Mouse (Mus musculus) urinary bladder, postnatal 14 days (tissue): ENCODE results near the gene Gm20388.

Experiments used
- DNase-seq: peaks from one replicate; pipeline ENCODE4 v3.0.0; 2021; ENCODE audit warnings: low spot score

Gm20388 gene

GRCm38 (mm10) chr8:120492193-120492880 lies 581.7 kb downstream of the Gm20388 start:
- DNase-seq, result peak; percentile 61

- no peak for DNase-seq
Measured at GRCm38 (mm10) chr8:120492881-120493220, 582.2 kb downstream of the Gm20388 start.

- DNase-seq, result no peak
Measured at GRCm38 (mm10) chr8:120493508-120494464, 583.1 kb downstream of the Gm20388 start.

- DNase-seq, result peak; percentile 78
Measured at GRCm38 (mm10) chr8:120494903-120495302, 584.3 kb downstream of the Gm20388 start.

GRCm38 (mm10) chr8:120495461-120495860 lies 584.8 kb downstream of the Gm20388 start:
- DNase-seq, result no peak

GRCm38 (mm10) chr8:120496478-120496877 lies 585.8 kb downstream of the Gm20388 start:
- DNase-seq, result no peak

GRCm38 (mm10) chr8:120497503-120497946 lies 586.9 kb downstream of the Gm20388 start:
- DNase-seq, result no peak

- DNase-seq, result no peak
Measured at GRCm38 (mm10) chr8:120498349-120498831, 587.7 kb downstream of the Gm20388 start.

GRCm38 (mm10) chr8:120498926-120499605 lies 588.4 kb downstream of the Gm20388 start:
- peak; percentile 93 for DNase-seq

- DNase-seq, result peak; percentile 90
Measured at GRCm38 (mm10) chr8:120500701-120501261, 590.1 kb downstream of the Gm20388 start.

- no peak for DNase-seq
Measured at GRCm38 (mm10) chr8:120501426-120501825, 590.8 kb downstream of the Gm20388 start.

- no peak for DNase-seq
Measured at GRCm38 (mm10) chr8:120502428-120502827, 591.8 kb downstream of the Gm20388 start.

- DNase-seq, result peak; percentile 63
Measured at GRCm38 (mm10) chr8:120504251-120505081, 593.8 kb downstream of the Gm20388 start.

GRCm38 (mm10) chr8:120505082-120505511 lies 594.5 kb downstream of the Gm20388 start:
- DNase-seq, result no peak

GRCm38 (mm10) chr8:120505619-120506310 lies 595.1 kb downstream of the Gm20388 start:
- no peak for DNase-seq

GRCm38 (mm10) chr8:120506562-120506961 lies 595.9 kb downstream of the Gm20388 start:
- no peak for DNase-seq

GRCm38 (mm10) chr8:120507290-120507689 lies 596.6 kb downstream of the Gm20388 start:
- DNase-seq, result no peak

- DNase-seq, result no peak
Measured at GRCm38 (mm10) chr8:120509136-120510034, 598.7 kb downstream of the Gm20388 start.

GRCm38 (mm10) chr8:120510035-120510416 lies 599.4 kb downstream of the Gm20388 start:
- no peak for DNase-seq
